Mouse (Mus musculus) forebrain, embryonic 11.5 days (tissue): ENCODE data around the gene Znhit3. TPM values are rescaled to one million over a fixed set of nuclear protein-coding genes. Genes with fewer than 3 reads are reported as not detected.

Experiments used
- ATAC-seq: fragments of 200-750 bp; cut with Nextera tagmentation; replicated peaks from 2 replicates; pipeline ENCODE4 v1.8.0; 2017; ENCODE audit warnings: moderate TSS enrichment; ENCODE audit not compliant: low FRiP score
- DNase-seq: peaks from one replicate; pipeline ENCODE4 v3.0.0-alpha.2; 2017; ENCODE audit warnings: low spot score
- H3K27ac ChIP-seq: fragments of 300-500 bp; sonication (generic); 2 replicates; pipeline ENCODE4 v1.5.1; 2014; ENCODE audit warnings: low read depth, low read length
- H3K27me3 ChIP-seq: fragments of 300-500 bp; sonication (generic); 2 replicates; pipeline ENCODE4 v1.6.1; 2014; ENCODE audit warnings: mild to moderate bottlenecking, low read length, mixed read lengths; ENCODE audit not compliant: control insufficient read depth, insufficient read depth
- H3K36me3 ChIP-seq: fragments of 300-500 bp; sonication (generic); 2 replicates; pipeline ENCODE4 v1.6.1; 2014; ENCODE audit warnings: mild to moderate bottlenecking, low read length, moderate library complexity, mixed read lengths; ENCODE audit not compliant: control insufficient read depth, insufficient read depth
- H3K4me1 ChIP-seq: fragments of 300-500 bp; sonication (generic); replicated peaks from 2 replicates; pipeline ENCODE4 v1.6.1; 2014; ENCODE audit warnings: low read length, mixed read lengths; ENCODE audit not compliant: control insufficient read depth, insufficient read depth
- H3K4me2 ChIP-seq: fragments of 300-500 bp; sonication (generic); 2 replicates; pipeline ENCODE4 v1.6.1; 2014; ENCODE audit warnings: low read depth, mild to moderate bottlenecking, low read length, moderate library complexity, mixed read lengths; ENCODE audit not compliant: severe bottlenecking
- H3K4me3 ChIP-seq: fragments of 300-500 bp; sonication (generic); 2 replicates; pipeline ENCODE4 v1.5.1; 2014; ENCODE audit warnings: low read depth, low read length
- H3K9ac ChIP-seq: fragments of 300-500 bp; sonication (generic); 2 replicates; pipeline ENCODE4 v1.6.1; 2014; ENCODE audit warnings: low read length
- H3K9me3 ChIP-seq: fragments of 300-500 bp; sonication (generic); 2 replicates; pipeline ENCODE4 v1.6.1; 2016; ENCODE audit warnings: low read length, mixed read lengths; ENCODE audit not compliant: control insufficient read depth
- WGBS: fragments of 180-500 bp; shearing (Covaris S2); extraction: QIAGEN DNeasy Blood & Tissue Kit; methylation state at CpG from one replicate; pipeline ENCODE4 v1.1.7; 2014; 5-methylcytosine and 5-hydroxymethylcytosine counted together
- polyA plus RNA-seq: library from polyadenylated mRNA; unstranded; fragments of >200 nt; fragmentation: Nextera tagmentation; extraction: Ambion mirVana; gene quantifications from 2 replicates; pipeline ENCODE4 v1.2.1, GENCODE M21; 2014

Gene Znhit3
- polyA plus RNA-seq = 70.0 and 78.2 TPM in 2 replicates

DNA sequence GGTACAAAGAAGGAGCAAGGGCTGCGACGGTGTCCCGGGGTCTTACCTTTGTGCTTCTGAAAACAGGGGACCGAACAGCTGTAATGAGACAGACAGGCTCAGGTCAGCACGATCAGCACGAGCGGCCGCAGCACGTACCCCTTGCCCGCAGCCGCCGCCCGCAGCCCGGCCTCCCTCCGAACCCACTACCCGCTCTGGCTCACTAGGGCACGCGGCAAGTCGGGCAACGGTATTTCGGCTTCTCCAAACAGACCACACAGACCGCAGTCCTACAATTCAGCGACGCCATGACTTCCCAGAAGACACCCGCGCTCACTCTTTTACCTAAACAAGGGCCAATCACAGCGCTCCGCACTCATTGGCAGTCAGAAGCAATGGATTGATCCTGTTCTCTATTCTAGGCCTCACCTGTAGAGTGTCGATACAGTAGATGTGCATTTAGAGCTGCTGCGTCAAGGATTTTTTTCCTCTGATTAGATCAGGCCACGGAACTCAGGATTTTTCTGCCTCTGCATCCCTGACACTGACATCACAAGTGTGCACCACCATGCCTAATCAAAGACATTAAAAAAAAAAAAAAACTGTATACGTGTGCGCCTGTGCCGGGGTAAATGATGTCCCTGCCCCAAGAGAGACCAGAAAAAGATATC, at the start of gene Znhit3:
TSS of gene Znhit3 (minus strand) at position 314 of the 650 bp plus-strand sequence.
- peak within 1 kb of the TSS; percentile 81 for H3K9ac ChIP-seq
- H3K27me3 ChIP-seq = no peaks in the 10 kb centered on the region
- H3K27ac ChIP-seq = no peak within 1 kb of the TSS
- peak within 1 kb of the TSS; percentile 92 for H3K4me3 ChIP-seq
- H3K4me2 ChIP-seq = peak within 1 kb of the TSS; percentile 69
- WGBS = 3% methylated on average over 33 of the region's 34 CpGs
- ATAC-seq = peak; percentile 89
- H3K36me3 ChIP-seq = no peaks in the 10 kb centered on the region; the same call in 1 of the 2 replicates
- peaks cover 2% of the 10 kb centered on the region; the same call in 1 of the 2 replicates for H3K4me1 ChIP-seq
- no peaks in the 10 kb centered on the region for H3K9me3 ChIP-seq
- DNase-seq = peak; percentile 86

DNA sequence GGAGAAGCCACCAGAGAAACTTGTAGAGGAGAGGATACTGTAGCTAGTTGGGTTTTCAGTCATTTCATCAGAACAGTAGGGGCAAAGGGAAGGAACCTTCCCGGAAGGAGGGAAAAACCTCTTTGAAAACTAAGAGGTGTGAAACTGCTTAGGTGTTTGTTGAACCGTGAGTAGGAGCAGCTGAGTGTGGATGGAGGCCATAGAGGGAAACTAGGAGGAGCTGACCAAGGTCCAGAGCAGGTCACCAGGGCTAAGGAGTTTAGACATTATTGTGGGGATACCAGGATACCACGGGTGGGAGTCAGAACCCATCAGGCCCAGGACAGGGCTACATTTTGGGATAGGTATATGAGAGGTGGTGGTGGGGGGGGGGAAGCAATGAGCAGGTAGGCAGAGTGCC, 47.4 kb upstream of the Znhit3 start:
- DNase-seq (no peak), ATAC-seq (no peak)
- Histone ChIP-seq H3K4me3 (no peak overlapping the region), H3K27me3 (peaks cover 10% of the 10 kb centered on the region), H3K27ac (no peak overlapping the region), H3K4me1 (peaks cover 9% of the 10 kb centered on the region), H3K4me2 (no peak overlapping the region), H3K36me3 (no peaks in the 10 kb centered on the region), H3K9ac (no peak overlapping the region), H3K9me3 (no peaks in the 10 kb centered on the region)
- WGBS = 83% methylated on average over 3 of the region's 3 CpGs

DNA sequence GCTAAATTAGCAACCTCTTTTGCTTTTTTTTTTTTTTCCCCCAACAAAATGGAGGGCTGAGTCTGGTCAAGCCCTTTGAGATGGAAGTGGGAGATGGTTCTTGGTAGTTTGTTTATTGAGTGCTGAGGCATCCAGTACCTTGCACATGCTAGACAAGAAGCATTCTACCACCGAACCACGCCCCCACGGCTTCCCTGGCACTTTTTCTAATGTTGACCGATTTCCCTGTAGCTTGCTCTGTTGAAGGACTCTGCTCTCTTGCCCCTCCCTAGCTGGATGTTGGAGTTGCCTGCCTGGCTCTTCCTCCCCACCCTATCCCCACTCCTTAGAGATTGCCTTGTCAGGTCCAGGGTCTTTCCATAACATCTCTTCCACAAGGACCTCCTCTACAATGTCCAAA, 46.4 kb upstream of the Znhit3 start:
- DNase-seq (no peak), ATAC-seq (no peak)
- 94% methylated on average over 4 of the region's 4 CpGs for WGBS

DNA sequence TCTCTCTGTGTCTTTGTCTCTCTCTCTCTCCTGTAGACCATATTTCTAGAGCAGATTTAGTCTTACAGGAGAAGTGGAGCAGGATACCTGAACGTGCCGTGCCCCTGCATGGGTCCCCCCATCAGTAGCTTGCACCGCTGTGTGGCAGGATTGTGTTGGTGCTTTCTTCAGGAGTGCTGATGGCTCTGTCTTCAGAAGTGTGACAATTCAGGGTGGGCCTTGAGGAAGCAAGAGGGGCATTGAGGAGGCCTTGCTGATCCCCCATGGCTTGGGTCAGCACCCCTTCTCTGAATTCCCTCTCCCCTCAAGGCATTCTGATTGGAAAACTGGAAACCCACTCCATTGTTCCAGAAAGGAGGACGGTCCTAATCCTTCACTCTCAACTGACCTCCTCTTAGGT, 45.4 kb upstream of the Znhit3 start:
- Histone ChIP-seq H3K4me1 (peaks cover 7% of the 10 kb centered on the region; the same call in 1 of the 2 replicates), H3K9ac (no peak overlapping the region), H3K4me2 (no peak overlapping the region), H3K4me3 (no peak overlapping the region), H3K9me3 (no peaks in the 10 kb centered on the region), H3K27me3 (peaks cover 30% of the 10 kb centered on the region), H3K27ac (no peak overlapping the region), H3K36me3 (no peaks in the 10 kb centered on the region)
- 82% methylated on average over 4 of the region's 4 CpGs for WGBS
- no peak for ATAC-seq
- DNase-seq = no peak

More for the DNA sequence above, 46.4 kb upstream of the Znhit3 start:
- H3K27ac ChIP-seq = no peak overlapping the region
- no peaks in the 10 kb centered on the region for H3K9me3 ChIP-seq
- peaks cover 20% of the 10 kb centered on the region for H3K27me3 ChIP-seq
- H3K4me1 ChIP-seq = peaks cover 16% of the 10 kb centered on the region
- H3K9ac ChIP-seq = no peak overlapping the region
- no peak overlapping the region for H3K4me2 ChIP-seq
- H3K36me3 ChIP-seq = no peaks in the 10 kb centered on the region
- H3K4me3 ChIP-seq = no peak overlapping the region

DNA sequence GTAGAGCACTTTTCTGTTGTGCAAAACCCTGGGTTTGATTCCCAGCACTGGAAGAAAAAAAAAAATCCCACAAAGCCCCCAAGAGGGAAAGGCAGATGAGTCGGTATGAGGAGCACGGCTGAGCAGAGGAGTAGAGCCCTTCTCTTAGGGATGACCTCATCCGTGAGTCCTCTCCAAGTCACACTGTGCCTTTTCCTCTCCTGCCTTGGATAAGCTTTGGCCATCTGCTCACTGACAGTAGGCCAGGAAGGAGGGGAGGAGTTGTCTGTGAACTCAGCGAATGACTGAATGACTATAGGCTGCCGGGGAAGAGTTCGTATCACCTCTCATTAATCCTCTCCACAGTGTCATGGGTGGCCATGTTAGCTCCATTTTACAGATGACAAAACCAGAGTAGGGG, 44.6 kb upstream of the Znhit3 start:
- Histone ChIP-seq H3K4me3 (no peak overlapping the region), H3K9ac (no peak overlapping the region), H3K36me3 (no peaks in the 10 kb centered on the region), H3K9me3 (no peaks in the 10 kb centered on the region), H3K4me2 (no peak overlapping the region), H3K27me3 (peaks cover 31% of the 10 kb centered on the region), H3K27ac (no peak overlapping the region), H3K4me1 (peaks cover 7% of the 10 kb centered on the region; the same call in 1 of the 2 replicates)
- ATAC-seq (no peak), DNase-seq (no peak)
- WGBS = 72% methylated on average over 6 of the region's 6 CpGs

DNA sequence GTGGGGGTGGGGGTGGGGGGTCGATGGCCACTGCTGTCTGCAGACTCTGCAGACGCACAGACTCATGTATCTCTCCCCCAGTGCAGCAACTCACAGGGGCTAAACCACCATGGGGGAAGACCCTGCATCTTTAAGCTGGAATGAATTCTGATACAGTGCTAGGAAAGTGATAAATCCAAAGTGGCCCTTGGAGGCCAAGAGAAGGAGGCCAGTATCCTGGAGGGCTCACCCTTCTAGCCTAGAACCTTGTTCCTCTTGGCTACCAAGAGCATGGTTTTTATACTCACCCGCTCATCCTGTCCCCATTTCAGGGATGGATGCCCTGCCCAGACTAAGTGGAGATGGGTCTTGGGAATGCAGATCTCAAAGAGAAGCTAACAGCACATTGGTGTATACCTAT, 44.1 kb upstream of the Znhit3 start:
- no peak overlapping the region for H3K27ac ChIP-seq
- peaks cover 7% of the 10 kb centered on the region; the same call in 1 of the 2 replicates for H3K4me1 ChIP-seq
- no peaks in the 10 kb centered on the region for H3K9me3 ChIP-seq
- 28% methylated on average over 3 of the region's 3 CpGs for WGBS
- no peak overlapping the region for H3K4me3 ChIP-seq
- peaks cover 31% of the 10 kb centered on the region for H3K27me3 ChIP-seq
- no peak overlapping the region for H3K9ac ChIP-seq
- no peak overlapping the region for H3K4me2 ChIP-seq
- no peaks in the 10 kb centered on the region for H3K36me3 ChIP-seq
- DNase-seq (no peak), ATAC-seq (no peak)

DNA sequence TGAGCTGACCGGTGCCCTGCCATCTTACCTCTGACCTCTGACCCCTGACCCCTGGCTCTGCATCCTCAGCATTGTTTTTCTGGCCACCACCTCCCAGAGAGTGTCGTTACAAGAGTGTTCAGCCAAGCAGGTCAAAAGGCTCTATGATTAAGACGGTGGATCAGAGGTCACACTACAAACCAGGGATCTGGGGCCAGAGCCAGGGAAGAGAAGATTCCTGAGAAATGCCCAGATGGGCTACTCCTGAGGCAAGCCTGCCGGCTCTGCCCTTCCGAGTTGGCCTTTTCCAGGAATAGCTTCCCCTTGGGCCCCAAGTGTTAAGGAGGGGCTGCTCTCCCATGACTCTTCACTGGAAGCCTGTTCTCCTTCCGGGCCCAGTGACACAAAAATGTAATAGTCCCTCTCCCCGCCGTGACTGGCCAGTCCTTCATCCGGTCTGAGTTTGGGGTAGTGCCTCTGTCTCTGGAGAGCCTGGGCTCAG, 43.6 kb upstream of the Znhit3 start:
- H3K4me3 ChIP-seq = no peak overlapping the region
- ATAC-seq = no peak
- 3% methylated on average over 9 of the region's 9 CpGs for WGBS
- peaks cover 7% of the 10 kb centered on the region; the same call in 1 of the 2 replicates for H3K4me1 ChIP-seq
- no peaks in the 10 kb centered on the region for H3K9me3 ChIP-seq
- H3K36me3 ChIP-seq = no peaks in the 10 kb centered on the region
- H3K27me3 ChIP-seq = peaks cover 31% of the 10 kb centered on the region
- peak; percentile 60 for DNase-seq
- H3K9ac ChIP-seq = no peak overlapping the region
- H3K4me2 ChIP-seq = no peak overlapping the region
- no peak overlapping the region for H3K27ac ChIP-seq

DNA sequence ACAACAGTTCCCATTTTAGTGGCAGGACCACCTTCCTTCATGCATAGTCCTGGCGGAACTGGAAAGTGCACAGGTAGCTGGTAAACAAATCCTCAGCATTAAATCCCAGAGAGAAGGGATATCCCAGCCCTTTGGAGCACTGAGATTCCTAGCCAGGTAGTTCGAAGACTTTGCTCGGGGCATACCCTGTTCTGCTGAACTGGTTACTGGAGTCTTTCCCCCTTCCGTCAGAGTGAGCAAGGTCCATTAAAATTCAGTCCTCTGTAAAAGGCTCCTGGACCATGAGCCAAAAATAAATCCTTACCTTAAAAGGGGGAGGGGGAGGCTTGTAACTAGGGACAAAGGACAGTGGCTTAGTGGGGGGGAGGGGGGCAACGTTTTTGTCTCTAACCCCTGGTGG, 43.0 kb upstream of the Znhit3 start:
- peaks cover 31% of the 10 kb centered on the region for H3K27me3 ChIP-seq
- no peak overlapping the region for H3K27ac ChIP-seq
- no peak overlapping the region for H3K4me3 ChIP-seq

DNA sequence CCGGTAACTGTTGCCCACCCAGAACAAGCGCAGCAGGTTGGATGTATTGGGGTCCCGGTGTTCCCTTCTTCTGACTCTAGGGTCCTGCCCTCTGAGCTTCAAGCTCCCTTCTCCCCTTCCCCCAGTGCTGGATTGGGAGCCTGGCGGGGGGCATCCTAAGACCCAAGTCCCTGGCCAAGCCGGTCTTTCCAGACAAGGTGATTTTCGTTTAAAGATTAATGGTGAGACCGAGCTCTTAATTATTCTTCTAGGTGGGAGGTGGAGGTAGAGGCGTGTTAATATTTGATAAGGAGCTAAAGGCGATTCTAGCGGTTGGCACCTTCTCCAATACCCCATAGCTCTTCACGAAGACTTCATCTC, 42.1 kb upstream of the Znhit3 start:
- Histone ChIP-seq H3K9me3 (no peaks in the 10 kb centered on the region), H3K9ac (no peak overlapping the region; the same call in 1 of the 2 replicates), H3K4me3 (peak overlapping the region; percentile 25), H3K4me1 (peaks cover 7% of the 10 kb centered on the region; the same call in 1 of the 2 replicates), H3K36me3 (no peaks in the 10 kb centered on the region), H3K27ac (no peak overlapping the region), H3K4me2 (peak overlapping the region; percentile 55), H3K27me3 (peaks cover 31% of the 10 kb centered on the region)
- ATAC-seq (no peak), DNase-seq (no peak)
- WGBS = under 1% methylated on average over 11 of the region's 11 CpGs

More for the DNA sequence above, 43.0 kb upstream of the Znhit3 start:
- DNase-seq = no peak
- no peak overlapping the region for H3K4me2 ChIP-seq
- peaks cover 7% of the 10 kb centered on the region; the same call in 1 of the 2 replicates for H3K4me1 ChIP-seq
- H3K9ac ChIP-seq = no peak overlapping the region
- ATAC-seq = no peak
- H3K36me3 ChIP-seq = no peaks in the 10 kb centered on the region
- WGBS = 16% methylated on average over 5 of the region's 5 CpGs
- H3K9me3 ChIP-seq = no peaks in the 10 kb centered on the region
